Mouse (Mus musculus): ENCODE results near the gene Lhfpl4. TPM values are rescaled to one million over a fixed set of nuclear protein-coding genes. Genes with fewer than 3 reads are reported as not detected.
A peak's percentile ranks its signal among the peaks of the same experiment; 100 is the strongest.

Gene Lhfpl4
- total and polyA plus RNA-seq, 3 experiments: 0.19 to 7.7 TPM; not detected in 1

- Histone ChIP-seq H3K27ac (ENCODE audit: control insufficient read depth, low read depth, low read length) (no peak overlapping the region), H3K9me3 (replicated peaks; ENCODE audit: insufficient read depth, low read length) (no peaks in the 10 kb centered on the region), H3K9ac (ENCODE audit: control insufficient read depth, low read depth, low read length, poor library complexity, severe bottlenecking) (no peak overlapping the region), H3K36me3 (ENCODE audit: control insufficient read depth in 1 of 2, insufficient read depth in 2 of 2, low read length in 2 of 2) (no peaks in the 10 kb centered on the region), H3K4me1 (ENCODE audit: control insufficient read depth in 1 of 2, insufficient read depth in 2 of 2, low read length in 2 of 2) (no peaks in the 10 kb centered on the region), H3K4me3 (ENCODE audit: control insufficient read depth in 1 of 2, insufficient read depth in 1 of 2, low read depth in 2 of 2, low read length in 2 of 2) (no peak overlapping the region), H3K27me3 (ENCODE audit: control insufficient read depth in 1 of 2, insufficient read depth in 2 of 2, low read length in 2 of 2) (peaks cover 2 to 7% of the 10 kb centered on the region in 2 experiments; a peak in 3 of 4 replicates), H3K79me2 (ENCODE audit: control insufficient read depth, insufficient read depth, low read length, poor library complexity) (no peaks in the 10 kb centered on the region)
- TF ChIP-seq BHLHE40 (IDR thresholded peaks at IDR 0.05; ENCODE audit: borderline replicate concordance, low read depth, low read length): no peak
- TF ChIP-seq USF1 (IDR thresholded peaks at IDR 0.05; ENCODE audit: low read depth, low read length): no peak
- TF ChIP-seq ELF1 (IDR thresholded peaks at IDR 0.05; ENCODE audit: low read depth, low read length): no peak
- no peak for TF ChIP-seq ZMIZ1 (IDR thresholded peaks at IDR 0.05; ENCODE audit: low read depth, low read length)
- no peak for TF ChIP-seq MAX (IDR thresholded peaks at IDR 0.05; ENCODE audit: low read length)
- TF ChIP-seq MXI1 (IDR thresholded peaks at IDR 0.05; ENCODE audit: low read depth, low read length): no peak
- TF ChIP-seq USF2 (IDR thresholded peaks at IDR 0.05; ENCODE audit: borderline replicate concordance in 1 of 2, insufficient read depth in 1 of 2, low read depth in 1 of 2, low read length in 2 of 2): no peak
- TF ChIP-seq MYB (IDR thresholded peaks at IDR 0.05; ENCODE audit: low read depth, low read length): no peak
- no peak for TF ChIP-seq CHD2 (IDR thresholded peaks at IDR 0.05; ENCODE audit: low read length)
- TF ChIP-seq NELFE (IDR thresholded peaks at IDR 0.05; ENCODE audit: low read depth, low read length): no peak
- no peak for TF ChIP-seq ZC3H11A (IDR thresholded peaks at IDR 0.05; ENCODE audit: low read depth, low read length)
- TF ChIP-seq RCOR1 (IDR thresholded peaks at IDR 0.05; ENCODE audit: low read depth, low read length): no peak
- DNase-seq (ENCODE audit: low read depth, low spot score): no peak
Observed at GRCm38 (mm10) chr6:113194517-113194840, 705 bp downstream of the Lhfpl4 start.

GRCm38 (mm10) chr6:113193765-113194460 is 1.3 kb downstream of the Lhfpl4 start:
- H3K36me3 ChIP-seq (ENCODE audit: control insufficient read depth in 1 of 2, insufficient read depth in 2 of 2, low read length in 2 of 2): no peaks in the 10 kb centered on the region
- DNase-seq (ENCODE audit: low read depth, low spot score): peak; percentile 22
- no peak overlapping the region for H3K27ac ChIP-seq (ENCODE audit: control insufficient read depth, low read depth, low read length)
- peaks cover 2 to 7% of the 10 kb centered on the region in 2 experiments; a peak in 3 of 4 replicates for H3K27me3 ChIP-seq (ENCODE audit: control insufficient read depth in 1 of 2, insufficient read depth in 2 of 2, low read length in 2 of 2)
- no peaks in the 10 kb centered on the region for H3K79me2 ChIP-seq (ENCODE audit: control insufficient read depth, insufficient read depth, low read length, poor library complexity)
- no peak overlapping the region for H3K4me3 ChIP-seq (ENCODE audit: control insufficient read depth in 1 of 2, insufficient read depth in 1 of 2, low read depth in 2 of 2, low read length in 2 of 2)
- no peak overlapping the region for H3K9ac ChIP-seq (ENCODE audit: control insufficient read depth, low read depth, low read length, poor library complexity, severe bottlenecking)
- no peaks in the 10 kb centered on the region for H3K4me1 ChIP-seq (ENCODE audit: control insufficient read depth in 1 of 2, insufficient read depth in 2 of 2, low read length in 2 of 2)
- TF ChIP-seq ETS1 (IDR thresholded peaks at IDR 0.05; ENCODE audit: low read depth, low read length): no peak
- TF ChIP-seq TBP (IDR thresholded peaks at IDR 0.05; ENCODE audit: low read depth, low read length): no peak
- TF ChIP-seq USF1 (IDR thresholded peaks at IDR 0.05; ENCODE audit: low read depth, low read length): no peak
- no peak for TF ChIP-seq MXI1 (IDR thresholded peaks at IDR 0.05; ENCODE audit: low read depth, low read length)
- no peak for TF ChIP-seq MYC (IDR thresholded peaks at IDR 0.05; ENCODE audit: low read depth, low read length)
- no peak for TF ChIP-seq EP300 (IDR thresholded peaks at IDR 0.05; ENCODE audit: low read depth in 1 of 2, low read length in 2 of 2)
- no peak for TF ChIP-seq KAT2A (conservative IDR thresholded peaks at IDR 0.05; ENCODE audit: low read depth, low read length)
- no peak for TF ChIP-seq UBTF (IDR thresholded peaks at IDR 0.05; ENCODE audit: borderline replicate concordance, insufficient read depth, low read depth, low read length)
- no peak for TF ChIP-seq ZNF384 (IDR thresholded peaks at IDR 0.05; ENCODE audit: low read depth, low read length)
- no peak for TF ChIP-seq JUND (IDR thresholded peaks at IDR 0.05; ENCODE audit: low read depth, low read length)
- no peak for TF ChIP-seq BHLHE40 (IDR thresholded peaks at IDR 0.05; ENCODE audit: borderline replicate concordance, low read depth, low read length)
- no peaks in the 10 kb centered on the region for H3K9me3 ChIP-seq (replicated peaks; ENCODE audit: insufficient read depth, low read length)

Measured in MEL (cell line).